Comparison of ENCODE assay signal across 10 mouse cellular contexts in the genomic region with DNA sequence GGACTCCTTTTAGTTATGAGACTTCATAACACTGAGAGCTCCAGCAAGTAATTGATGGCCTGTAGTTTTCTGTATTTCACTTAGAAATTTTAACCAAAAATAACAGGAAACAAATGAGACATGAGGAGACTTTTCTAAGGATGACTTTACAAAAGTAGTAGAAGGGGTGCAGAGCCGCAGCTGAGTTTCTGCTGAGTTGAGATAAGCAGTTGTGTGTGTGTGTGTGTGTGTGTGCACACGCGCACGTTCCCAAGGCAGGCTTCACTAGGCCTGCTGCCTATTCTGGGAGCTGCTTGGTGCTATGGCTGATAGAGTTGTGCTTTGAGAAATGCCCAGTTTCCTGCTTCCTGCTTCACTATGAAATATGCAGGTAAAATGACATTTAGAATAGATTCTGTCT. TPM values are rescaled to one million over a fixed set of nuclear protein-coding genes. Genes with fewer than 3 reads are reported as not detected.
A peak's percentile ranks its signal among the peaks of the same experiment; 100 is the strongest.
DNase-seq lines count a peak whose midpoint lies in the region; ATAC-seq lines count a peak whose summit lies in the region.
"Had no signal": no experiment of that assay in that cellular context is flagged by ENCODE, and none has a peak within 500 bp of the region (broad histone marks: within the 10 kb centered on the region; RNA-seq: fewer than 3 reads in every experiment).

No protein-coding gene starts in this region.

- H3K36me3 ChIP-seq in kidney, embryonic 14.5 days (ENCODE audit: control insufficient read depth, insufficient read depth, low read length), result no peaks in the 10 kb centered on the region

- peak; percentile 31; the same call in 1 of the 2 replicates for ATAC-seq in frontal cortex, adult (ENCODE audit: low TSS enrichment)
- ATAC-seq in kidney, embryonic 14.5 days (ENCODE audit: low FRiP score, low TSS enrichment), result no peak
- ATAC-seq in inflammation-experienced regulatory T-cells, adult 6 months, result peak; percentile 38
- ATAC-seq in megakaryocyte progenitor cell, adult 5-6 weeks (replicated peaks; ENCODE audit: poor library complexity), result peak; percentile 85

- H3K9ac ChIP-seq in kidney, embryonic 14.5 days (ENCODE audit: low read depth, low read length), result no peak overlapping the region
- H3K9ac ChIP-seq: hindbrain, embryonic 14.5 days had no signal

- no peak overlapping the region for H3K27ac ChIP-seq in kidney, embryonic 14.5 days (ENCODE audit: low read depth, low read length)
- H3K27ac ChIP-seq: hindbrain, embryonic 14.5 days had no signal

- no peak overlapping the region for H3K4me2 ChIP-seq in kidney, embryonic 14.5 days (replicated peaks; ENCODE audit: low read depth, low read length)
- H3K4me2 ChIP-seq: hindbrain, embryonic 14.5 days had no signal

- H3K4me3 ChIP-seq in kidney, embryonic 14.5 days (ENCODE audit: low read length), result no peak overlapping the region

- DNase-seq in frontal cortex, postnatal 25 days (ENCODE audit: low spot score in 2 of 2), result no peak
- peak; percentile 19 for DNase-seq in kidney, postnatal 10 days
- DNase-seq in layer of hippocampus, postnatal 14 days (ENCODE audit: low spot score in 2 of 2), result no peak
- DNase-seq in urinary bladder, postnatal 10 days (ENCODE audit: low spot score), result no peak
- DNase-seq: right cerebral cortex, postnatal 14 days had no signal

- WGBS in kidney, embryonic 14.5 days, result 83% methylated on average over 4 of the region's 4 CpGs

- no peaks in the 10 kb centered on the region for H3K9me3 ChIP-seq in kidney, embryonic 14.5 days (ENCODE audit: control insufficient read depth, low read length)

- H3K27me3 ChIP-seq in kidney, embryonic 14.5 days (ENCODE audit: control insufficient read depth, insufficient read depth, low read length), result no peaks in the 10 kb centered on the region

- H3K4me1 ChIP-seq in kidney, embryonic 14.5 days (ENCODE audit: control insufficient read depth, insufficient read depth, low read length), result no peaks in the 10 kb centered on the region

RNA-seq across cellular contexts. Expression of a gene that starts 50.6 kb away (rescaled TPM):
- 18.0 and 22.4 TPM in 2 replicates for polyA plus RNA-seq in kidney, embryonic 14.5 days (2014; fragmentation: Nextera tagmentation; extraction: Ambion mirVana)
- 1 to 10 TPM; 2.1 to 4.8 (median 3.9) TPM for polyA plus RNA-seq in inflammation-experienced regulatory T-cells, adult 6 months (2017; shearing (Covaris generic))
- 32.6 and 46.3 TPM in 2 replicates for total RNA-seq in megakaryocyte progenitor cell, adult 5-6 weeks (2015)
- total RNA-seq in megakaryocyte progenitor cell, adult 5-6 weeks (2017), result 37.4 and 40.3 TPM in 2 replicates
- total RNA-seq in layer of hippocampus, postnatal 14 days (2021), result 10 to 100 TPM; 40.8 to 42.2 TPM
